Mouse (Mus musculus) limb, embryonic 13.5 days (tissue): Measurements from ENCODE around the gene Tgfb2. TPM values are rescaled to one million over a fixed set of nuclear protein-coding genes. Genes with fewer than 3 reads are reported as not detected.

ENCODE experiments used
- ATAC-seq: fragments of 200-750 bp; cut with Nextera tagmentation; 2 replicates; pipeline ENCODE4 v1.8.0; 2017; ENCODE audit warnings: low read depth, moderate number of reproducible peaks, moderate TSS enrichment; ENCODE audit not compliant: low FRiP score
- H3K27ac ChIP-seq: fragments of 300-500 bp; sonication (generic); 2 replicates; pipeline ENCODE4 v1.5.1; 2015; ENCODE audit warnings: inconsistent platforms, mild to moderate bottlenecking, moderate library complexity
- H3K27me3 ChIP-seq: fragments of 300-500 bp; sonication (generic); 2 replicates; pipeline ENCODE4 v1.6.1; 2015; ENCODE audit warnings: mild to moderate bottlenecking, inconsistent platforms
- H3K36me3 ChIP-seq: fragments of 300-500 bp; sonication (generic); 2 replicates; pipeline ENCODE4 v1.6.1; 2015; ENCODE audit warnings: inconsistent platforms, mild to moderate bottlenecking, moderate library complexity
- H3K4me1 ChIP-seq: fragments of 300-500 bp; sonication (generic); 2 replicates; pipeline ENCODE4 v1.6.1; 2015; ENCODE audit warnings: inconsistent platforms
- H3K4me2 ChIP-seq: fragments of 300-500 bp; sonication (generic); replicated peaks from 2 replicates; pipeline ENCODE4 v1.6.1; 2015; ENCODE audit warnings: inconsistent platforms, mild to moderate bottlenecking, moderate library complexity
- H3K4me3 ChIP-seq: fragments of 300-500 bp; sonication (generic); 2 replicates; pipeline ENCODE4 v1.5.1; 2015; ENCODE audit warnings: moderate library complexity, mild to moderate bottlenecking, inconsistent platforms
- H3K9ac ChIP-seq: fragments of 300-500 bp; sonication (generic); 2 replicates; pipeline ENCODE4 v1.6.1; 2015; ENCODE audit warnings: mild to moderate bottlenecking, inconsistent platforms
- H3K9me3 ChIP-seq: fragments of 300-500 bp; sonication (generic); 2 replicates; pipeline ENCODE4 v1.6.1; 2016; ENCODE audit warnings: inconsistent platforms
- WGBS: fragments of 180-500 bp; shearing (Covaris S2); methylation state at CpG from one replicate; pipeline ENCODE4 v1.1.7; 2015; 5-methylcytosine and 5-hydroxymethylcytosine counted together
- polyA plus RNA-seq: library from polyadenylated mRNA; unstranded; fragments of >200 nt; fragmentation: Nextera tagmentation; extraction: Ambion mirVana; gene quantifications from 2 replicates; pipeline ENCODE4 v1.2.1, GENCODE M21; 2015

The Tgfb2 gene
- polyA plus RNA-seq, 1 experiment from 2014 or later = 106 TPM

DNA sequence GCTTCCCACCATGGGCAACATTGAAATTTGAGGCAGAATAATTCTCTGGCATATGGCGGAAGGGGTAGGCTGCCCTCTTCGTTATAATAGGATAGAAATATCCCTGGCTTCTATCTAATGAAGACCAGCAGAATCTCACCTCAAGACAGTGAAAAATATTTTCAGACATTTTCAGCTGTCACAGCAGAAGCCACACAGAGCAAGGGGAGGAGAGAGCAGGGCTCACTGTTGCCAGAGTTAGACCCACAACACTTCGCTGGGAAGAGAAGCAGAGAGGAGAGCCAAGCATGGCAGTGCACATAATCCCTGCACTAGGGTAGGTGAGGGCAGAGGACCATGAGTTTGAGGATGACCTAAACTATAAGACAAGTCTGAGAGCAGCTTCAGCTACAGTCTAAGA is 5.3 kb downstream of the Tgfb2 start:
- no peak overlapping the region for H3K27ac ChIP-seq
- H3K36me3 ChIP-seq = peaks cover 22% of the 10 kb centered on the region
- ATAC-seq = no peak
- 84% methylated on average over 3 of the region's 3 CpGs for WGBS
- H3K4me3 ChIP-seq = peak overlapping the region; percentile 24
- H3K9ac ChIP-seq = no peak overlapping the region
- no peaks in the 10 kb centered on the region for H3K9me3 ChIP-seq
- H3K4me1 ChIP-seq = peaks cover 50% of the 10 kb centered on the region
- H3K4me2 ChIP-seq = peak overlapping the region; percentile 80
- no peaks in the 10 kb centered on the region for H3K27me3 ChIP-seq

DNA sequence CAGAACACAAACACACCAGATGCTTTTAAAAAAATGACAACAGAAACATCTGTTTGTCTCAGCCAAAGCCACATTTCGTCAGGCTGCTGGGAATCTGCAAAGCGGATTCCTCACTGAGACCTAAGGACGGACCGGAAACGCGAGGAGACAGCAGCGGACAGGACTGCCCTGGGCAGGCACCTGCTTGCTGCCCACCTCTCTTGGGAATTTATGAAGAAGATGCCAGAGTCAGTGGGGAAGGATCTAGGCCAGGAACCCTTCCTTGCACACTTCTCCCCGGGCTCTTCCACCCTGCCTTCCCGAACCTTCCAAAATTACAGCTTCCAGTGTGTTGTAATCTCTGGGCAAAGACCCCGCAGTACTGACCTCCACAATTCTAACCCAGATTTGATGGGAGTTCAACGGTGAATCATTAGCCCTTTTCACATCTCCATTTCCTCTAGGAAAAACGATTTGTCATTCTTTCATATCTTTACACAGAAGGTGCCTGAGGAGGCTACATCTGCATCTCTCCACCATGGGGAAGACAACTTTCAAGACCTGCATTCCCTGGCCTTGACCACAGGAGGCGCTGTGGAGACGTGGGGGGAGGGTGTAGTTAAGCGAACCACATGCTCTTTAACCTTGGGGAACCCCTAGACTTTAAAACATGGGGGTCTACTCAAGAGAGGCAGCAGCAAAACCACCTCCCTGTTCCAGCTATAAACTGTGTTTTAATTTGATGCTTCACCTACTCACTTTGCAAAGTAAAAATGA is 7.0 kb downstream of the Tgfb2 start:
- no peak for ATAC-seq
- H3K27me3 ChIP-seq = no peaks in the 10 kb centered on the region
- H3K27ac ChIP-seq = no peak overlapping the region
- WGBS = 80% methylated on average over 15 of the region's 15 CpGs
- H3K4me2 ChIP-seq = no peak overlapping the region
- no peak overlapping the region for H3K4me3 ChIP-seq
- no peak overlapping the region for H3K9ac ChIP-seq
- no peaks in the 10 kb centered on the region for H3K9me3 ChIP-seq
- peaks cover 28% of the 10 kb centered on the region for H3K36me3 ChIP-seq
- H3K4me1 ChIP-seq = peaks cover 64% of the 10 kb centered on the region

DNA sequence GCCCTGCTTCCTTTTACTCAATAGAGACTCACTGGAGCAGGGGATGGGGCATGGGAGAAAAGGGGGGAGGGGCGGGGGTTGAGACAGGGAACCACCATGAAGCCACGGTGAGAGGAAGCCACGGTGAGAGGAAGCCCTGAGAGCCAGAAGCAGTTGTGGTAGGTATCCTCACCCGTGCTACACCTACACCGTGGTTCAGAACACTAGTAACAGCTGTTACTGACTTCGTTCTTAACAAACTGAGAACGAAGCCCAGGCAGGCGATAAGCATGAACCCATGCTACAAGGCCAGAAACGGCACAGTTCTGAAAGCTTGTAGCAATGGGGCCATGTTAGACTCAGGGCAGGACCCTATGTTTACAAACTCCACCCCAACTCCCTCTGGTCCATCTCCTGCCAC is 9.6 kb downstream of the Tgfb2 start:
- Histone ChIP-seq H3K27ac (peak overlapping the region; percentile 3; the same call in 1 of the 2 replicates), H3K36me3 (peaks cover 38% of the 10 kb centered on the region)

DNA sequence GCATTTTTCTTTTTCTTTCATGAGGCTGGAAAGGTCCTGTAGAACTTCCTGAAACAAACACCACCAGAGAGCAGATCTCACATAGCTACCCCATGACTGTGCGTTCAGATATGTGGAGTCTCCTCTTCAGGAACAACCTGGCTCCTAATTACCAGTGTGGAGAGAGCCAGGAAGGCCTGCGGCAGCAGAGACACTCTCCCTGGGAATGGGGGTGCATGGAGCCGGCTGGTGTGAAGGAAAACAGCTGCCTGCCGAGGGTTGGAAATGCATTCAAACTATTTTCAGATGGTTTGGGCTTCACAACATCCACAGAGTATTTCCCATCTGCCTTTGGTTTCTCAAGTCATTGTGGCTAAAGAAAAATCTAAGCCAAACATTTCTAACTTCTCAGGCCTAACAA is 10.4 kb downstream of the Tgfb2 start:
- Histone ChIP-seq H3K4me2 (no peak overlapping the region), H3K9me3 (no peaks in the 10 kb centered on the region), H3K4me1 (peaks cover 65% of the 10 kb centered on the region), H3K27me3 (no peaks in the 10 kb centered on the region), H3K9ac (no peak overlapping the region), H3K4me3 (no peak overlapping the region), H3K36me3 (peaks cover 38% of the 10 kb centered on the region), H3K27ac (peak overlapping the region; percentile 3; the same call in 1 of the 2 replicates)
- 35% methylated on average over 4 of the region's 4 CpGs for WGBS
- 0 out of 2 replicates have a peak, but pooled peaks have one; percentile 36 for ATAC-seq

More for the DNA sequence above, 9.6 kb downstream of the Tgfb2 start:
- Histone ChIP-seq H3K4me1 (peaks cover 63% of the 10 kb centered on the region), H3K9me3 (no peaks in the 10 kb centered on the region), H3K4me2 (0 out of 2 replicates have a peak overlapping the region, but pooled peaks have one; percentile 9), H3K4me3 (no peak overlapping the region), H3K27me3 (no peaks in the 10 kb centered on the region), H3K9ac (no peak overlapping the region)
- WGBS = 81% methylated on average over 9 of the region's 9 CpGs
- no peak for ATAC-seq

DNA sequence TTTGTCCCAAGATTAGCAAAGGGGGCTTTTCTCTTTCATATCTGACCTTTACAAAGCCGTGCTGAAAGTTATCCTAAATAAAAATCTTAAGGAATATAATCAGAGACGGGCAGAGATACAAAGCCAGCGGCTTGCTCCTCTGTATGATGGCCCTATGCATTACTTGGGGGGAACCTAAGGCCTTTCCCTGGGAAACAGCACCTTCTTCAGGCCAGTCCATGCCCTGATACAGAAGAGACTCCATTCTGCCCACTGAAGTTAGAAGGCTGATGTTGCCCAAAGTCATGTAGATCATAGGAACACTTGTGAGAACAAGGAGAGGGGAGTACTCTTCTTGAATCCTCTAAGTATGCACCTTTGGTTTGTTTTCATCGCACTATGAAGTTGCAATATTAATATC is 13.4 kb downstream of the Tgfb2 start:
- Histone ChIP-seq H3K9ac (no peak overlapping the region), H3K9me3 (no peaks in the 10 kb centered on the region), H3K4me3 (no peak overlapping the region), H3K4me1 (peaks cover 65% of the 10 kb centered on the region), H3K4me2 (no peak overlapping the region), H3K36me3 (peaks cover 30% of the 10 kb centered on the region), H3K27ac (no peak overlapping the region), H3K27me3 (no peaks in the 10 kb centered on the region)
- 95% methylated on average over 4 of the region's 4 CpGs for WGBS
- no peak for ATAC-seq

DNA sequence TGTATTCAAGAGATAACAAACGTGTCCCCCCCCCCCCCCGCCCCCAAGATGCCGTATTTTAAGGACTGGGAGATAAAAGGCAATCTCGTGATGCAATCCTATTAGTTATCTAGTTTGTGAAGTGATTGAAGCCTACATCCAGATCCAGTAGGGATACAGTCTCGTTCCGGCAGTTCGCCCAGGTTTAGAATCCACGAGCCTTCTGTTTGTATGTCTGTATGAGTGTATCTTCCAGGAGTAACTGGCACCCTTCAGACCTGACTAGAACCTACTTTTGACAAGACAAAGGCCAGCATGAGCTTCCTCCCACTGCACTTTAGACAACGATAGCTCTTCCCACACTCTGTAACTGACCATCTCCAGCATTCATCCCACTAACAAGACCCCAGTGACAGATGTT is 14.1 kb downstream of the Tgfb2 start:
- H3K4me3 ChIP-seq = no peak overlapping the region
- H3K36me3 ChIP-seq = peaks cover 23% of the 10 kb centered on the region
- no peak overlapping the region for H3K27ac ChIP-seq
- H3K9me3 ChIP-seq = no peaks in the 10 kb centered on the region
- H3K4me2 ChIP-seq = no peak overlapping the region
- no peak overlapping the region for H3K9ac ChIP-seq
- no peak for ATAC-seq
- peaks cover 63% of the 10 kb centered on the region for H3K4me1 ChIP-seq
- WGBS = 86% methylated on average over 9 of the region's 9 CpGs
- H3K27me3 ChIP-seq = no peaks in the 10 kb centered on the region

DNA sequence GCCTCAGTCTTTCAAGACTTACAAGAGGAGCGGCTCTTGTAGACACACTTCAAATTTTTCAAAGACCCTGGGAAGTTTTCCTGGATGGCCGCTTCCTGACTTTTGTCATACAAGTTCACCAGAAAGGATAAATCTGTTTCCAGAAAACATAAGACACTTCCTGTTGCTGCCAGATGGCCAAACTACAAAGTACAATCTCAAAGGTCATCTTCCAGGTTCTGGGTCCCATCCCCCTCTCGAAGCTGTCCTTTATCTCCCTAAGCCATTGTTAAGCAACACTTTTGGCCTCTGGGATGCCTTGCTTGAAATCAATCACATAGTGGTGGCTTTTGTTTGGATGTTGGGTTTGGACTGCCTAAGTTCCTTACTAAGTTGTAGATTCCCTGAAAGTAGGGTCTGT is 21.7 kb downstream of the Tgfb2 start:
- H3K27ac ChIP-seq = no peak overlapping the region
- peaks cover 13% of the 10 kb centered on the region for H3K36me3 ChIP-seq
- no peak overlapping the region for H3K4me2 ChIP-seq
- no peak overlapping the region for H3K9ac ChIP-seq
- no peaks in the 10 kb centered on the region for H3K9me3 ChIP-seq
- WGBS = 90% methylated on average over 3 of the region's 3 CpGs
- no peak overlapping the region for H3K4me3 ChIP-seq
- no peaks in the 10 kb centered on the region for H3K27me3 ChIP-seq
- H3K4me1 ChIP-seq = peaks cover 54% of the 10 kb centered on the region
- ATAC-seq = no peak

DNA sequence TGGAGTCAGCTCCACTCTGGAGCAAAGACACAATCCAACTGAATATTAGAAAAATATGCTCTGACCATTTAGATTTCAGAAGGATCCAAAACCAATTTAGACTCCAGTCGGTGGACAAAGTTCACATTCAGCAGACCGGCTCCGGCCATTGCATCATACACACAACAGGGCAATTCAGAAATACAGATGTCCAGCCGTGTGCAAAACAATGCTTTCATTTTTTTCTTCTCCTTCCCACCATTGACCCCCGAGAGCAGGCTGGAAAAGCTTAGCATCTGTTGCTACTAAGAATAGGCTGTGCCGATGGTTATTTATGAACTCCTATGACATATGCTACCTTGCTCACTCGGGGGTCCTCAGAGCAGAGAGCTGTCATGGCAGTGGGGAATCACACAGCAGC is 23.2 kb downstream of the Tgfb2 start:
- H3K4me2 ChIP-seq = no peak overlapping the region
- no peak overlapping the region for H3K9ac ChIP-seq
- H3K4me3 ChIP-seq = no peak overlapping the region
- H3K4me1 ChIP-seq = peaks cover 61% of the 10 kb centered on the region
- H3K27ac ChIP-seq = no peak overlapping the region
- no peaks in the 10 kb centered on the region for H3K27me3 ChIP-seq
- H3K36me3 ChIP-seq = peaks cover 7% of the 10 kb centered on the region
- WGBS = 37% methylated on average over 7 of the region's 7 CpGs
- ATAC-seq = peak; percentile 57
- no peaks in the 10 kb centered on the region for H3K9me3 ChIP-seq

DNA sequence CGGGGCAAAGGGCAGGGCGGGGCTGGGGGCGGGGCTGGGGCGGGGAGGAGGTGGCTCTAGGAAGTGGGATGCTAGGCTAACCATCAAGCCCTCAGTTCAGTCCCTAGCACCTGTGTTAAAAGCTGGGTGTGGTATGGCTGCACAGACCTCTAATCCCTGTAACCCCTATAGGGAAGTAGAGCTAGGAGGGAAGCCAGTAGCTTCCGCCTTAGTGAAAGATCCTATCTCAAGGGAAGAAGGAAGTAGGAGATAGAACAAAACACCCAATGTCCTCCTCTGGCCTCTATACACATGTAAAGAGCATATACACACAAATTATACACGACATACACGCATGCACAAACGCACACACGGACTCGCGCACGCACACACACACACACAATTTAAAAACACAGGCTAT is 28.2 kb downstream of the Tgfb2 start:
- ATAC-seq = no peak
- Histone ChIP-seq H3K9ac (no peak overlapping the region), H3K27me3 (no peaks in the 10 kb centered on the region), H3K4me3 (no peak overlapping the region), H3K9me3 (no peaks in the 10 kb centered on the region), H3K4me2 (no peak overlapping the region), H3K27ac (no peak overlapping the region), H3K36me3 (peaks cover 6% of the 10 kb centered on the region; the same call in 1 of the 2 replicates), H3K4me1 (peaks cover 84% of the 10 kb centered on the region)
- 85% methylated on average over 12 of the region's 12 CpGs for WGBS

DNA sequence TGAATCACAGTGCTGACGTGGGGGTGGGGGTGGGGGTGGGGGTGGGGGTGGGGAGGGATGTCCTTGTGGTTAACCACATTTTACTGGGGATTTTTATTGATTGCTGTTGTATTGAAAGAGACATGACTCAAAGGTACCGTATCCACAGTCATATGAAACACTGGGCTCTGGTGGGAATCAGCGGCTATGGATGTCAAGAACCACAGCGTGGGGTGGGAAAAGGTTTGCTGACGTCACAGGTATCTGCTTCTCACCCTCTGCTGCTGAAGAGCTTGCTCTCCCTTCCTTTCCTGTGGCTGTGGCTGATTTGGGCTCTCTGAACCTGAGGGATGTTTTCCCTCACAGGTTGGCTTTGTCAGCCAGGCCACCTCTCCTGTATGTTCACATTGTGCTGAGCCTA is 29.6 kb downstream of the Tgfb2 start:
- no peaks in the 10 kb centered on the region for H3K9me3 ChIP-seq
- peaks cover 6% of the 10 kb centered on the region; the same call in 1 of the 2 replicates for H3K36me3 ChIP-seq
- H3K27ac ChIP-seq = no peak overlapping the region
- no peak overlapping the region for H3K4me2 ChIP-seq
- no peaks in the 10 kb centered on the region for H3K27me3 ChIP-seq
- peaks cover 76% of the 10 kb centered on the region for H3K4me1 ChIP-seq
- no peak overlapping the region for H3K4me3 ChIP-seq
- ATAC-seq = no peak
- 51% methylated on average over 5 of the region's 5 CpGs for WGBS
- H3K9ac ChIP-seq = no peak overlapping the region

DNA sequence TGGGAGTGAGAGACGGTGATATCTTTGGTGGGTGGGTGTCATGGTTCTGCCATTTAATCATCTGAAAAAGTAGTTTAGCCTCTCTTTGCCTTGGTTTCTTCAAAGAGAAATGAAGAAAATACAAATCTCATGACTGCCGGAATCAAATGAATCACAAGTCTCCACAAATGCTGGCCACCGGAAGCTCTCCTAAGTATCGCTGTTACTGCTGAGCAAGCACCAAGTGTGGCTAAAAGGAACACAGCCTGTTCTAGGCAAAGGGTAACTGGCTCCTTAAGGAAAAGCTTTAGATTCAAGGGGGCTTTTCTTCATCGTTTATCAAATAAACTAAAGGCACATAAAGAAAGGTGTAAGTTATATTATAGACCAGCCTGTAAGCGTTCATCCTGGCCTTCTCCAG is 30.5 kb downstream of the Tgfb2 start:
- no peak overlapping the region for H3K27ac ChIP-seq
- H3K4me2 ChIP-seq = no peak overlapping the region
- H3K4me3 ChIP-seq = no peak overlapping the region
- 75% methylated on average over 6 of the region's 6 CpGs for WGBS
- peaks cover 6% of the 10 kb centered on the region; the same call in 1 of the 2 replicates for H3K36me3 ChIP-seq
- H3K4me1 ChIP-seq = peaks cover 66% of the 10 kb centered on the region
- no peak for ATAC-seq
- no peaks in the 10 kb centered on the region for H3K27me3 ChIP-seq
- H3K9ac ChIP-seq = no peak overlapping the region
- no peaks in the 10 kb centered on the region for H3K9me3 ChIP-seq

DNA sequence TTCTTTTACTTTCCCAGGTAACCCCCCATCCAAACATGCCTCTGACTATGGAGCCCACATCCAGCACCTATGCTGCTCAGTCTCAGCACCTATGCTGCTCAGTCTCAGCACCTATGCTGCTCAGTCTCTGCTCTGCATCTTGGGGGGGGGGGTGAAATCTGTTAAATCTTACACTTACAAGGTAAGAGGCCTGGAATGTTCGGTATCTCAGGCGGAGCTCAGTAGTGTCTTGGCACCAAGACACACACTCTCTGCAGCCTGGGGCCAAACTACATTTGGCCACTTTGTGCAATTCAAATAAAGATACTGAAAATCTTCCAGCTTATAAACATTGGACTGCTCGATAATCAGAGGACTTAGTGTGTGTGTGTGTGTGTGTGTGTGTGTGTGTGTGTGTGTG is 31.2 kb downstream of the Tgfb2 start:
- peaks cover 6% of the 10 kb centered on the region; the same call in 1 of the 2 replicates for H3K36me3 ChIP-seq
- WGBS = 74% methylated on average over 3 of the region's 3 CpGs

DNA sequence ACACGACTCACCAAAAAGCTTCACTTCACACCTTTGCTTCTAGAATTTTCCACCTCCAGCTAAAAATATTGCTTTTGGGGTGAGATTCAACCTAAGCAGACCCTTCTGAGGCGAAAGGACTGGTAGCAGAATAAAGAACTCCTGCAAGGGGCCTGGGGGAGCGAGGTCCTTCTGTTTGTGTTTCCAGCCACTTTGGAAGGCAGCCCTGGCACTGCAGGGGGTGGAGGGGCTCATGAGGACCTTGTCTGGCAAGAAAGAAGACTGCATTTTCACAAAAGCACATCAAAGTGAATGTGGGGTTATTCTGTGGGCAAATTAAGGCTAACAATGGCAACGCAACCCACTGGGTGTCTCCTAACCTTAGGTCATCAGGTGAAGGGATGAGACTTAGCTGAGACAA is 32.6 kb downstream of the Tgfb2 start:
- Histone ChIP-seq H3K27ac (no peak overlapping the region), H3K4me3 (no peak overlapping the region), H3K9ac (no peak overlapping the region), H3K4me2 (no peak overlapping the region), H3K4me1 (peaks cover 47% of the 10 kb centered on the region), H3K36me3 (peaks cover 8% of the 10 kb centered on the region; the same call in 1 of the 2 replicates), H3K9me3 (no peaks in the 10 kb centered on the region), H3K27me3 (no peaks in the 10 kb centered on the region)
- no peak for ATAC-seq
- WGBS = 68% methylated on average over 4 of the region's 4 CpGs

More for the DNA sequence above, 31.2 kb downstream of the Tgfb2 start:
- Histone ChIP-seq H3K4me1 (peaks cover 61% of the 10 kb centered on the region), H3K9ac (no peak overlapping the region), H3K27ac (no peak overlapping the region), H3K4me3 (no peak overlapping the region), H3K9me3 (no peaks in the 10 kb centered on the region), H3K27me3 (no peaks in the 10 kb centered on the region), H3K4me2 (no peak overlapping the region)
- ATAC-seq = no peak
